Mouse (Mus musculus) layer of hippocampus, adult 9-11 months (tissue): Measurements from ENCODE around the gene Slc27a1.
A peak's percentile ranks its signal among the peaks of the same experiment; 100 is the strongest.

ENCODE experiments used
- DNase-seq: peaks from one replicate; pipeline ENCODE4 v3.0.0; 2022

Gene Slc27a1

DNA sequence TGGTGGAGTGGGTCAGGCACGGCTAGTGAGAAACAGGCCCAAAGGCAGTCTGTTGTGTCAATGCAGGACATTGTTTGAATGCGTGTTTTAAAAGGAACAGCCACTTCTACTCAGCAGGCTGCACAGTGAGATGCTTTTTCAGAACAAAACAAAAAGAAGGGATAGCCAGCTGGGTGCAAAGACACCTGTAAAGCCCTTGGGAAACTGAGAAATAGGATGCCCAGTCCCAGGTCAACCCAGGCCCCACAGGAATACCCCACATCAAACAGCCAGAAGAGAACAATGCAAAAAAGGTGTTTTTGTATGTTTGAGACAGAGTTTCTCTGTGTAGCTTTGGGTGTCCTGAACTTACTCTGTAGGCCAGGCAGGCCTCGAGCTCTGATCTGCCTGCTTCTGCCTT is 20.1 kb downstream of the Slc27a1 start:
- DNase-seq: no peak

DNA sequence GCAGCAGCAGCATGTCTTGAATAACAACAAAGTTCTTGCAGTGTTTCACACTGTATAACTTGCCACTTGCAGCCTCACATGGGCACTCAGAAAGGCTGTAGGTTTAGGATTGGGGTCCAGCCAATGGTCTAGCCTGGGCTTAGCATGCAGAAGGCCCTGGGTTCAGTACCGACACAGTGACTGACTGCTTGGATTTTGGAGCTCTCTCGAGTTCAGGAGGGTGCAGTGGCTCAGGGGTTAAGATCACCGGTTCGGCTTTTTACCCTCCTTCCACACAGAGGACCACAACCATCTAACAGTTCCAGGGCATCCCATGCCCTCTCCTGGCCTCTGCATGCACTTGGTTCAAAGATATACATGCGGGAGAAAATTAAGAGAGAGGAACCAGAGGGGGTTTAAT is 22.3 kb downstream of the Slc27a1 start:
- DNase-seq: no peak

DNA sequence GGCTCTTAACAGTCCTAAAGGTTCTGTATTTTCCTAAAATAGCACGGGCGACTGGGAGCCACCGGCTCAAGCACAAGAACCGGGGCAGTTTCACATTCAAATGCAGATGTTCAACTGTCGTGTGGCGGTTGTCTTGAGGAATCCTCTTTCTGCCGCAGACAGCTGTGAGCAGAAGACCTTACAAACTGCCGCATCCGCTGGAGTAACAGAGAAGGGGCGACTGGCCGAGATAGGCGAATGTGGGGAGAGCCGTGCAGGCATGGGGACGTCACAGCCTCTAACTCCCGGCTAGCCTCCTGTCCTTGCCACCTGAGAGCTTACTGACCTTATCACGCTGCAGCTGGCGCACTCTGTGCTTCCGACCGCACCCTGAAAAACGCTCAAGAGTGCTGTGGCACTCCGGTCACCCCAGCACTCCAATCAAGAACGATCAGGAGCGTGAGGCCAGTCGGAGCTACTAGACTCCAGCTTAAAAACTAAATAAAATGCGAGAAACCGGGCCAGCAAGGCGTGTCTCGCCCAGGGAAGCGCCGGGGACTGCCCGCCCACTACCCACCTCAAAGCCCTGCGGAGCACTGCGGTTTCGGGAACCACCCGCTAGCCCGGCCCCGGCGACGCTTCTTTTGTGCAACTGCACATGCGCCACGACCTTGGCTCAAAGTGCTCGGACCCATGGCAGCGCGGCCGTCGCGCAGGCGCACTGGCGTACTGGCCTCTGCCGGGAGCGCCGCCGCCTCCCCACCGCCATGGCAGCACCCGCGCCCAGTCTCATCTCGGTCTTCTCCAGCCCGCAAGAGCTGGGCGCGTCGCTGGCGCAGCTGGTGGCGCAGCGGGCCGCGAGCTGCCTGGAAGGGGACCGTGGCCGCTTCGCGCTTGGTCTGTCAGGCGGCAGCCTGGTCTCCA is 23.0 kb downstream of the Slc27a1 start, which contains the start of gene Pgls:
Gene Pgls (plus strand): TSS at position 706 of the 903 bp plus-strand sequence.
- peak; percentile 97 for DNase-seq

DNA sequence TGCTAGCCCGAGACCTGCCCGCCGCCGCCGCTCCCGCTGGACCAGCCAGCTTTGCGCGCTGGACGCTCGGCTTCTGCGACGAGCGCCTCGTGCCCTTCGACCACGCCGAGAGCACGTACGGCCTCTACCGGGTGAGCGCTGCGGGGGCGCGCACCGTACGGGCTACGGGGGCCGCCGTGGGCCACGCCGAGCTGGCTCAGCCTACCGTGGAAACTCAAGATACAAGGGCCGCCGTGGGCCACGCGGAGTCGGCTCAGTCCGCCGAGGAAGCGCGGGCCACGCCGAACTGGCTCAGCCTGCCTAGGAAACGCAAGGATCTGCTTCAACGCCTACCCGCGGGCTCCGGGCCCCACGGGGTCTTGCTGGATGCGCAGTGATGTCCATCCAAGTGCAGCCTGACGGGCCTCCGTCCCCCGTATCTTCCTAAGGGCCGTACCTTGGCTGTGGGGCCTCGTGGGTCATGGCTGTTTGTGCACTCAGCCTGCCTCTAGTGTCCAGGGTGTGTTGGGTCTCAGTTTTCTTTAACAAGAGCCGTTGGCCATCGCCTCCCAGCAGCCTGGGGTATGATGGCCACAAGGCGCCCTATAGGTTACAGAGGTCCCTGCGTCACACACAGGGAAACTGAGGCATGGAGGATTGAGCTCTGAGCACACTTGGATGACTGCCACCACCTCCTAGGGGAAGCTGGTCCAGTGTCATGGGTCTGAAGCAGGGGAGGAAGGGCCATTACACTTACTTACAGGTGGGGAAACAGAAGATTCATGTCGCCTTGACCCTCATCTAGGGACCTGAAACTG is 23.9 kb downstream of the Slc27a1 start:
- DNase-seq: peak; percentile 88

DNA sequence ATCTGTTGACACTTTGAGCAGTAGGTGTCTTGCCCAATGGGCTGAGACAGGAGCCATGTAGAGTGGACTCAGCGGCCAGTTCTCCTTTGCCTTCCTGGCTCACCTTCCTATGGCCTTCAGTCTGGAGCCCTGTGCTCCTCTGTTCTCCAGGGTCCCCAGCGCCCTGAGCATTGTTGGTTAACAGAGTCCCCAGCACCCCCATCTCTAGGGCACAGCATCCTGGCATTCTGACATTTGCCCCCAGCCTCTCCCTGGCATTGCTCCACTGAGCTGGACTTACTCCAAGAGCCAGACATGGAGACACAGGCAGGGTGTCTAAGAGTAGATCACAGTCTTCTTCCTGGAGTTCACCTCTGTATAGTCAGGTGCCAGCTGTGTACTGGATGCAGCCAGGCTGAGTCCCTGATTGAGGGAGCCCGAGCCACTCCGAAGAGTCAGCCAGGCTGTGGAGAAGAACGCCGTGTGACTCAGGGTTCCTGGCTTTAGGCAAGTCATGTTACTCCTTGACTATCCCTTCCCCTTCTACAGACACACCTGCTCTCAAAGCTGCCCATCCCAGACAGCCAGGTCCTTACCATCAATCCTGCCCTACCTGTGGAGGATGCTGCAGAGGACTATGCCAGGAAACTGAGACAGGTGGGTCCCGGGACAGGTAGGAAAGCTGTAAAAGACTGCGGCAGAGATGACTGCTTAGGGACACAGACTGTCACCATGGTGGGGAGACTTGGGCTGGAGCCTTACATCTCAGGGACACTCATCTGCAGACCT is 25.1 kb downstream of the Slc27a1 start:
- no peak for DNase-seq

DNA sequence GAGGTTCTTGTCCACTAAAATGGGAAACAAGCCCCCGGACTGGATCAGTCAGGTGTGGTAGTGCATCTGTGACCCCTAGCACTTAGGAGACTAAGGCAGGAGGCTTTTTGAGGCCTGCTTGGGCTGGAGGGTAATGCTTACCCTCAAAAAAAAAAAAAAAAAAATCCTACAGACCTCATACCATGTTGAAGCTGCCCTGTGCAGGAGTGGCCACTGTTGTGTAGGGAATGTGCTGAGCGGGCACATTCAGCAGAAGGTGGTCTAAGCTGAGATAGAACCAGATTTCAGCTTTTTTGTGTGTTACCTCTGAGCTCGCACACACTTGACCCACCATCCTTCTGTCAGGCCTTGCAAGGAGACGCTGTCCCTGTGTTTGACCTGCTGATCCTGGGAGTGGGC is 25.6 kb downstream of the Slc27a1 start:
- no peak for DNase-seq

DNA sequence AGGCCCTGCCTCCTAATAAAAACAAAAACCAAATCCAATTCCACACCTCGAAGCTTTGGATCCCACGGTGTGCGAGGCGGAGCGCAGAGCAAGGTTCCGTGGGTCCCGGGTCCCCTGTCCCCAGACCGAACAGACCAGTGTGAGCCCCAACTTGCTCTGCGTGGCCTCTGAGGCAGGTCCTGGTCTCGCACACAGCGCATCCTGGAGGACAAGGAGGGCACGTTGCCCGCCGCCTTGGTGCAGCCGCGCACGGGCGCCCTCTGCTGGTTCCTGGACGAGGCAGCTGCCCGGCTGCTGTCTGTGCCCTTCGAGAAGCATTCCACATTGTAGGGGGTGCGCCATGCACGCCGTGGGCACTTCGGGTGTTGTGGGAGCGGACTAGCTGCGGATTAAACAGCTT is 27.2 kb downstream of the Slc27a1 start:
- DNase-seq: peak; percentile 85

DNA sequence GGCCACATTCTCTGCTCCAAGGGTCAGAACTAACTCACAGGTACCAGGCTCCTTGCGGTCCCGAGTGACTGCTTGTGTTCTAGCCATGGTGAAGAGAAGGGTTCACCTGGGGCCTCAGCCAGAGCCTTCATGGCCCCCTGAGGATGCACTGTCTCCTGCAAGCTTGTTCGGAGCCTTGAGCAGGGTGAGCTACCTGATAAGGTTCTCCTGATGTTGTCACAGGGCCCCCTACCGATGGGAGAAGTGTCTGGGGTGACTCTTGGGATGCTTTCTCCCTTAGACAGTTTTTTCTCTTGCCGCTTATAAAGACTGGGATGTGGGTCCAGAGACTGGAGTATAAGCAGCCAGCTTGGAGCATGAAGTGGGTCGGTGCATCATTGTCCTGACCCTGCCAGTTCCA is 27.7 kb downstream of the Slc27a1 start:
- DNase-seq: no peak

DNA sequence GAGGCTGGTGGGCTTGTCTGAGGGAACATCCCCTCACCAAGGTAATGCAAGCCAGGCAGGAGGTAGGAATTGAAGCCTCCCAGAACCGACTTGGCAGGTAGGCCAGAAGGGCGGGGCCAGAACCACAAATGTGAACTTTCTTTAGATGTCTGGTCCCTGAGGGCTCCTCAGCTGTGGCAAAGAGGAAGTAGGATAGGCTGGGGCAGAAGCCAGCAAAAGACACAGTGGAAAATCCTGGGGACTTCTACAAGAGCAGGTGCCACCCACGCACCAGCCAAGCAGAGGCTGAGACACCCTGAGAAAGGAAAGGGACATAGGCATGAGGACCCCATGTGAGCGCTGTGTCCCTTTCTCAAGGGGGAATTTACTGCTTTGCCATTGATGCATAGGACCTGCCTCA is 28.1 kb downstream of the Slc27a1 start:
- DNase-seq: no peak

DNA sequence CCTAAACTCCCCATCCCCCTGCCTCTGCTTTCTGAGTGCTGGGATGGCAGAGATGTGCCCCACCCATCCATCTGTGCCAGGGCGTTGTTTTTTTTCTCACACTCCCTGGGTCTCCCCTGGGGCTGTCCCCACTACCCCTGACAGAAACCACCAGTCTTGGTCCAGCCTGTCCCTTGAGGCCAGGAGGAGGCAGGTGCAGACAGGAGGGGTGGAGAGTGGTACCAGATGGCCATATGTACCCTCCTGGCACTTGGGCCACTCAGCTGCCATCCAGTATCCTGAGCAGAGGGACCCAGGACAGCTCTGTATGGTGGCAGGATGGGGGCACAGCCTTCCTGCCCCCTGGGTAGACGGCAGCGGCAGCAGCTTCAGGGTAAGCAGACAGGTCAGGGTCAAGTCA is 28.8 kb downstream of the Slc27a1 start, which contains the start of gene Fam129c:
Gene Fam129c (plus strand): TSS at position 198 of the 400 bp plus-strand sequence.
- no peak for DNase-seq

DNA sequence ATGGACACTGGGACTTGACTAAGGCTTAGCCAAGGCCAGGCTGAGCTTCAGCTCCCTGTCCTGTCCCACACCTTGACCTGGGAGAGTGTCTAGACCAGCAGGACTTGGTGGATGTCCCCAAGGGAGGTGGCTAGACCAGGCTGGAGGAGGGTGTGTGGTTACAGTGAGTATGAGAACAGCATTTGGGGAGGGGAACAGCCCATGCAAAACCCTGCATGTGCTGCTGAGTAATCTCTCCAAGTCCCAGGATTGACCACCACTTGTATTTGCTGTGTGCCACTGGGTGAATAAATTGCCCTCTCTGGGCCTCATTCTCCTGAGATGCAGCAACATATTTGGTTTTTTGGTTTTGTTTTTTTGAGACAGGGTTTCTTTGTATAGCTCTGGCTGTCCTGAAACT is 29.7 kb downstream of the Slc27a1 start:
- no peak for DNase-seq

DNA sequence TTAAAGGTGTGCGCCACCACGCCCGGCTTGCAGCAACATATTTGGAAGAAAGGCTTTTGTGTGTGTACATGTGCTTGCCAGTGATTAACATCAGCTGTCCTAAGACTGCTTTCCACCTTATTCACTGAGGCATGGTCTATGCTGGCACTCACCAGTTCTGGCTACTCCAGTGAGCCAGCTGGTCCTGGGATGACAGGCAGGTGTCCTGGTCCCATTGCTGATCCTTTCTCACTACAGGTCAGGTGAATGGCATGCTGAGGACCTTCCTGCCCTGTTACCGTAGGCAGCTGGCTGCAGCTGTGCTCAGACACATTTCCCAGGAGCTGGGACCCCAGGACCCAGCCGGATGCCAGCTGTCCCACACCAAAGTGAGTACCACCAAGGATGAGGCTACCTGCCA is 30.2 kb downstream of the Slc27a1 start:
- DNase-seq: no peak

DNA sequence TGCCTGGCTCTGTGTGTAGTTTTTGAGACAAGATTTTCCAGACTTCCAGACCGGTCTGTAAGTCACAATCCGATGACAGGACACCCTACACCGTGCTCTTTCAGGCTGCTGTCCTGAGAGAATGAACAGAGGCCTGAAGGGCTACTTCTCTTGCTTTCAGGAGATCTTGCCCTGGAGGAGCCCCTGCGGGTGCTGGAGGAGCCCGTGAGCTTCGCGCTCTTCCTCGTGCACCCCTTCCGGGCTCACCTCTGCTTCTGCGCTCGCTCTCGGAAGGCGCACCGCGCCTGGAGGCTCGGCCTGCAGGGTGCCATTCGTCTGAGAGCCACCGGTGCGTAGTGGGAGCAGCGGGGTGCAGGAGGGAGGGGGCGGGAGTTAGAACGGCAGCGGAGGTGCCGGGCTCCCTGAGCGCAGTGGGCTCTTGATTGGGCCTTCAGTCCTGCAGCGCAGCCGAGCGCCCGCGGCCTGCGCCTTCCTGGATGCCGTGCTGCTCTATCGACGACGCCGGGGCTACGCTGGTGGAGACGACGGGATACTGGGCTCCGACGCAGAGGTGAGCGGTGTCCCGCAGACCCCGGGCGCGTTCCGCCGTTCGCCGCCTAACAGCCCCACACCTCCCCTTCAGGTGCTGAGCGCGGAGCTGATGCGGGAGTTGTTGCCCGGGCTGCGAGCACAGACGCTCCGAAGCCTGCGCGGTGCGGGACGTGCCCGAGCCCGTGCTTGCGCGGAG is 33.4 kb downstream of the Slc27a1 start:
- no peak for DNase-seq

DNA sequence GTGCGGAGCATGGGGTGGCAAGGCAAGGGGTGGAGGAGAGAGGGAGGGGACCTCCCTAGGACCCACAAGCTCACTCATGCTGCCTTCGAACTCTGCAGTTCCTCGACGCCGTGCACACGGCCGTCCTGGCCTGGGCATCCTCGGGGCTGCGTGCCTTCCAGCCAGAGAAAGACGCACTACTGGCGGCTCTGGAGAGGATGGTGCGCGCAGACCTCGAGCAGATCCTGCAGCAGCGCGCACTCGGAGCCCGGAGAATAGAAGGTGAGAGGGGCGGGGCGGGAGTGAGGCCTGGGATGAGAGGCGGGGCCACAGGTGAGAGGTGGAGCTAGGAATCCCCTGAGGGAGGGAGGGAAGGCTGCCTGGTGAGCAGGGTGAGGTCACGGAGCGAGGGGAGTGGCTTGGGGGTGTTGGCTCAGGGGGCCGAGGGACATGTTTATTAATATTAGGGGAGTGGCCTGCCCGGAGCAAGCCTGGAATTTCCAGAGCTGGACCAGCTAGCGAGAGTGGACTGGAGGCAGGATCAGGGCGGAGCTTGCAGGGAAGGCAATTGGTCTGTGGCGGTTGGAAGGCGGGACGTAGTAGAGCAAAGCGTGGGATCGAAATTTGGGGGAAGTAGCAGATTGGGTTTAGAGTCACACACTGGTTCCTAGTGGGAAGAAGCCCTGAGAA is 34.1 kb downstream of the Slc27a1 start:
- no peak for DNase-seq

DNA sequence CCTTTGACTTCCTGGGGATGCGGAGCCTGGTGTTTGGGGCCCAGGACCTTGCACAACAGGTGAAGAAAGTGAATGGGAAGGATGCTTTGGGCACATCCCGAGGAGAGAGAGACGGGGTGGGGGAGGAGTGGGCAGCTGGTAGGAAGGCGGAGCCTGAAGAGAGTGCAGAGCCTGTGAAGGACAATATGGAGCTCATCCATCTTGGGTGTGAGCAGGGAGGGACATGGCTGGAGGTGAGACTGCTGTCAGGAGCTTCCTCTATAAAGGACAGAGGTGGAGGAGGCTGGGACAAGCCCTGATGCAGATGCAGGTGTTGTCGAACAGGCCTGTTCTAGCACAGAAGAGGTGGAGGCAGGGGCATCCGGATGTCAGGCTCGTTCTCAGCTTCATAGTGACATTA is 35.3 kb downstream of the Slc27a1 start:
- DNase-seq: no peak

DNA sequence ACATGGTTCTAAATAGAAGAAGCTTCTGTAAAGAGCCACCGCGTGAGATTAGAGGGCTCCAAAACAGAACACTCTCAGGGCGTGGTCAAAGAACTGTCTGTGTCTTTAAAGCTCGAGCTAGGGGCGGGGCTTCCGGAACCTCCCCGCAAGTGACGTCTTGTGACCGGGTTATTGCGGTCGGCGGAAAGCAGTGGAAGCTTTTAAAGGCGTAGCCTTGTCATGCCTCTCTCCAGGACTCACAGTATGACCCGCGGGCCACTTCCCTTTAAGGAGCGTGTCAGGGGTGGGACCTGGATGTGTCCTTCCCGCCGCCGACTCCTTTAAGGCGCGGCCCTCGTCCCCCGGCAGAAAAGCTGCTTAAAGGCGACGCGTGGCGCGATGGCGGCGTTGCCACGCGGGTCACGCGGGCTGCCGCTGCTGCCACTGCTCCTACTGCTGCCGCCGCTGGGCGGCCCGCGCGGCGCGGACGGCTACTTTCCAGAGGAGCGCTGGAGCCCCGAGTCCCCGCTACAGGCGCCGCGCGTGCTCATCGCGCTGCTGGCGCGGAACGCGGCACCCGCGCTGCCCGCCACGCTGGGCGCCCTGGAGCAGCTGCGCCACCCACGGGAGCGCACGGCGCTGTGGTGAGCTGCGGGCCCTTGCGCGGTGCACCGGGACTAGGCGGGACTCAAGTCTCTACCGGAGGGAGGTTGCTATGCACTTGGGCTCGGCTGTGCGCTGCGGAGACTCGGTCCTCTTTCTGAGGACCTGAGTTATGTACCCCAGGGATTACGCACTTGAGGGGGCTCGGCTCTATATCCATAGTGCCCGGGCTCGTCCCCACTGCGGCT is 42.4 kb downstream of the Slc27a1 start, which contains the start of gene Colgalt1:
Gene Colgalt1 (plus strand): TSS at position 177 of the 830 bp plus-strand sequence.
- peak; percentile 99 for DNase-seq

DNA sequence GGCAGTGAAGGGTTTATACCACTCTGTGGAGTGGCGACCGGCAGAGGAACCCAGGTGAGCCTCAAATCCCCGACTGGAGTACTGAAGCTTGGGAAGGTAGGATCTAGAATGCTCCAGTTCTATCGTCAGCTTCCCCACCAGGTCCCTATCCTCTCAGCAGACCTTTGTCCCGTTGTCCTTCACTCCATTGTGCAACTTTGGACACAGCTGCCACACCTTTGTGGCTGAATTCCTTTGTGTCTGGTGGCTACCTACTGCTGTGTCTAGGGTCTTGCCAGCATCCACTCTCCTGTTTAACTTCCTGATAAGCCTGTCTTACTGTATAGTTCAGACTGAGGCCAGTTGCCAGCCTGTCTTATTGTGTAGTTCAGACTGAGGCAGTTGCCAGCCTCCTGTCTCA is 43.5 kb downstream of the Slc27a1 start:
- DNase-seq: no peak

DNA sequence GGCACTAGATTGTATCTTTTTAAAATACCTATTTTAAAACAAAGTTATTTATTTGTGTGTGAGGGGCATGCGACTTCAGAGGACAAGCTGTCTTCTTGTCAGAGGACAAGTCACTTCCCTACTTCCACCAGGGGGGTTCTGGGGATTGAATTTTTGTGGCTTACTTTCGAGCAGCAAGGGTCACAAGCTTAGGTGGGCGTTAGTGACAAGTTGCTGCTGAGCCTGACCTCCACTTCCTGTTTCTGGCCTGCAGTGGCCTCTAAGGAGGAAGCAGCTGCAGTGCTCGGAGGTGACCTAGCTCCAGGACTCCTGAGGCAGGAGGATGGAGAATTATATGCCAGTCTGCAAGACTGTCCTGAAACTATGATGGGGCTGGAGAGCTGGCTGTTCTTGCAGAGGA is 44.7 kb downstream of the Slc27a1 start:
- peak; percentile 74 for DNase-seq

DNA sequence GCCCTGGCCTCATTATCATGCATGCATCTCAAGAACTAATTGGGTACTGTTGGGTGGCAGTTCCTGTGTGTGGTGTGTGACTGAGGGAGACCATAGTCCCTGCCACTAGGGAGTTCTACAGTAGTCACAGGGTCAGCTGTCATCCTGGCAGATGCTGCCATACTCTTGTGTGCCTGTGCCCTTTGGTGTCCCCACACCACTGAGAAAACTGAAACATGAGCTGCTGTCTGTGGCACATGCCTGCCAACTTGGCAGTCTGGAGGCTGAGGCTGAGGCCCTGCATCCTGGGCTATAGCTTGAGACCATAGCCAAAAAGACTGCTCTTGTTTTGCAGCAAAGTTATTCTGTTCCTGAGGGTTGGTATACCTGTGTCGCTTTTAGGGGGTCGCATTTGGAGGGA is 51.1 kb downstream of the Slc27a1 start:
- no peak for DNase-seq

DNA sequence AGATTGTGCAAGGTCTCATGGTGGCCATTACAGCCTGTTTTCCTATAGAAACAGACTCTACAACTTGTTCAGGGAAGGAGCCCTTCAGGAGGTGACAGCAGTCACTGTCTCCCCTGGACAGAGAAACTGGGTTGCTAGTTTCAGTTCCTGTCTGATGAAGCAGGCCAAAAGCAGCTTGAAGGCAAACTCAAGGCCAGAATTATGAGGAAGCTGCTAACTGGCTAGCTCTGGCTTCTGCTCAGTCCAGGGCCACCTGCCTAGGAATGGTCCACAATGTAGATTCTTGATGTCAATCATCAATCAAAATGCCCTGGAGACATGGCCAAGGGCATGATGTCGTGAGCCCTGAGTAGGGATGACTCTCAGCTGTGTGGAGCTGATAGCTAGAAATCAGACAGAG is 56.4 kb downstream of the Slc27a1 start:
- no peak for DNase-seq

DNA sequence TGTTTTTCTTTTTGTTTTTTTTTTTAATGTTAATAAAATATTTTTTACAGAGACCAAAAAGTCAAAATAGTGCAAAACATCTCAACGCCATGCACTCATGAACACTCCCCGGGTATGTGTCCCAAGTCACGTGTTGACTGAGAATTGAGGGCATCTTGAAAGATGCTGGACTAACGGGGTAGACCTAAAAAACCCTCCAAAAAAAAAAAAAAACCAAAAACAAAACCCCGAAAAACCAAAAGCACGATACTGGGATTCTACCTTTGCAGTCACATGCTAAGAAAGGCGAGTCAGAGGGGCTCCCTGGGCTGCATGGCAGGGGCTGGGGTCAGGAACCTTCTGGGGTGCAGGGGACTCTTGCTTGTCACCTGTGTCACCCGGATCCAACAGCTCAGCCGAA is 58.1 kb downstream of the Slc27a1 start:
- DNase-seq: no peak
